Mouse (Mus musculus): ENCODE data around the gene D930048N14Rik. TPM values are rescaled to one million over a fixed set of nuclear protein-coding genes. Genes with fewer than 3 reads are reported as not detected.

The D930048N14Rik gene
- total and polyA plus RNA-seq, 3 experiments: 0.38 to 1.5 (median 0.81) TPM

DNA sequence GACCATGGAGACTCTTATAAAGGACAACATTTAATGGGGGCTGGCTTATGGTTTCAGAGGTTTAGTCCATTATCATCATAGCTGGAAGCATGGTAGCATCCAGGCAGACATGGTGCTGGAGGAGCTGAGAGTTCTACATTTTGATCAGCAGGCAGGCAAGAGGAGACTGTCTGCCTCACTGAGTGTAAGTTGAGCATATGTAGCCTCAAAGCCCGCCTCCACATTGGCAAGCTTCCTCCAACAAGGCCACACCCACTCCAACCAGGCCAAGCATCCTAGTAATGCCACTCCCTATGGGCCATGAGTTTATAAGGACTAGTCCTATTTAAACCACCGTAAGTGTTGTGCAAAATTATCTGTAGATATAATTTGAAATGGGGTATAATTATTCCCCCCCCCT is 20.6 kb downstream of the D930048N14Rik start:
- no peak overlapping the region for H3K9ac ChIP-seq (ENCODE audit: insufficient read depth, low read depth)
- H3K27ac ChIP-seq (ENCODE audit: insufficient read depth, low read depth): no peak overlapping the region
- no peaks in the 10 kb centered on the region for H3K79me2 ChIP-seq (replicated peaks; ENCODE audit: control insufficient read depth, extremely low read depth, insufficient read depth, poor library complexity, severe bottlenecking)
- no peak overlapping the region for H3K4me3 ChIP-seq (replicated peaks in 1 of 3; ENCODE audit: low read depth in 2 of 3, low read length in 2 of 3, poor library complexity in 1 of 3)
- in situ Hi-C loops (cut with MboI; ENCODE audit: low pct_ligation_motif_present, low pct_unique_long_range_greater_than_20kb, low sequenced_read_pairs) (no loop called here), dilution Hi-C loops (cut with MboI; ENCODE audit: extremely low pct_ligation_motif_present, extremely low pct_unique_long_range_greater_than_20kb, low sequenced_read_pairs) (no loop called here)
- H3K36me3 ChIP-seq (replicated peaks in 1 of 2; ENCODE audit: control insufficient read depth in 1 of 2, insufficient read depth in 1 of 2, low read length in 1 of 2): no peaks in the 10 kb centered on the region
- peaks cover 0 to 9% of the 10 kb centered on the region in 2 experiments; a peak in 2 of 4 replicates for H3K4me1 ChIP-seq (ENCODE audit: control insufficient read depth in 1 of 2, insufficient read depth in 2 of 2)
- no peak for TF ChIP-seq JUND (conservative IDR thresholded peaks at IDR 0.05; ENCODE audit: low read depth, low read length)
- TF ChIP-seq ZC3H11A (IDR thresholded peaks at IDR 0.05; ENCODE audit: low read depth, low read length): no peak
- no peak for TF ChIP-seq JUN (IDR thresholded peaks at IDR 0.05; ENCODE audit: insufficient read depth, low read depth, low read length)
- TF ChIP-seq USF2 (conservative IDR thresholded peaks at IDR 0.05; ENCODE audit: low read depth, low read length): no peak
- no peak for TF ChIP-seq USF1 (IDR thresholded peaks at IDR 0.05; ENCODE audit: low read depth, low read length)
- no peak for TF ChIP-seq RAD21 (IDR thresholded peaks at IDR 0.05; ENCODE audit: low read depth, low read length)
- no peak for TF ChIP-seq MAX (IDR thresholded peaks at IDR 0.05; ENCODE audit: low read length)
- DNase-seq (ENCODE audit: extremely low read depth): no peak
- no peak overlapping the region for H3K4me2 ChIP-seq (ENCODE audit: insufficient read depth, low read depth, poor library complexity, severe bottlenecking)
- no peaks in the 10 kb centered on the region for H3K27me3 ChIP-seq (replicated peaks)
- H3K9me3 ChIP-seq (replicated peaks; ENCODE audit: low read length): no peaks in the 10 kb centered on the region

DNA sequence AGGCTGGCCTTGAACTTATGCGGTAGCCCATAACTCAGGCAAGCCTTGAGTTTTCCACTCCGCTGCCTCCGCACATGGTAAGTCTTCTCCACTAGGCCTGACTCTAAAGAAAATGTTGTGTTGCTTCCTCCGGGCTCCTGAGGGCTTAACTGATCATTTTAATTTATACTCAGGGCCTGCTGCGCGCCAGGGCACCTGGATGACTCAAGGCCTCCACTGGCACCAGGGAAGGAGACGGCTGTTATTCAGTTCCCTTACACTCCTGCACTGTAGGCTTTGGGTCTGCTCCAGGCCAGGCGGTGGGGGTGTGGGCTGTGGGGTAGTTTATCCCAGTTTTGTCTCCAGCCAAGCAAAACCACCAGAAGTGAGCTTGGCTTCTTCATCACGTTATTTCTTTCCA is 22.5 kb downstream of the D930048N14Rik start:
- no peak for TF ChIP-seq EP300 (IDR thresholded peaks at IDR 0.05; ENCODE audit: low read length)
- TF ChIP-seq PAX5 (IDR thresholded peaks at IDR 0.05; ENCODE audit: low read length): no peak
- no peak for TF ChIP-seq NELFE (IDR thresholded peaks at IDR 0.05; ENCODE audit: low read depth, low read length)
- no peak for TF ChIP-seq TBP (conservative IDR thresholded peaks at IDR 0.05; ENCODE audit: low read depth, low read length)
- no peak for TF ChIP-seq CHD1 (IDR thresholded peaks at IDR 0.05; ENCODE audit: low read depth, low read length)
- TF ChIP-seq RCOR1 (conservative IDR thresholded peaks at IDR 0.05; ENCODE audit: low read depth, low read length): no peak
- TF ChIP-seq RAD21 (IDR thresholded peaks at IDR 0.05; ENCODE audit: low read depth, low read length): no peak
- no peak for TF ChIP-seq MXI1 (IDR thresholded peaks at IDR 0.05; ENCODE audit: low read depth, low read length)
- TF ChIP-seq CHD2 (IDR thresholded peaks at IDR 0.05; ENCODE audit: low read length): no peak
- TF ChIP-seq TCF12 (IDR thresholded peaks at IDR 0.05; ENCODE audit: low read depth, low read length): no peak
- no peak for TF ChIP-seq ZNF384 (IDR thresholded peaks at IDR 0.05; ENCODE audit: low read depth, low read length)
- no peak for TF ChIP-seq CTCF (conservative IDR thresholded peaks at IDR 0.05 in 1 of 2, IDR thresholded peaks at IDR 0.05 in 1 of 2; ENCODE audit: low read depth in 2 of 2, low read length in 2 of 2)
- TF ChIP-seq ZKSCAN1 (IDR thresholded peaks at IDR 0.05; ENCODE audit: borderline replicate concordance, low read depth, low read length): no peak
- no peak for TF ChIP-seq JUN (IDR thresholded peaks at IDR 0.05; ENCODE audit: insufficient read depth, low read depth, low read length)
- no peak for TF ChIP-seq ELF1 (IDR thresholded peaks at IDR 0.05; ENCODE audit: low read depth, low read length)
- Histone ChIP-seq H3K27me3 (replicated peaks) (no peaks in the 10 kb centered on the region), H3K79me2 (replicated peaks; ENCODE audit: control insufficient read depth, extremely low read depth, insufficient read depth, poor library complexity, severe bottlenecking) (no peaks in the 10 kb centered on the region), H3K9me3 (replicated peaks; ENCODE audit: low read length) (no peaks in the 10 kb centered on the region), H3K4me2 (ENCODE audit: insufficient read depth, low read depth, poor library complexity, severe bottlenecking) (no peak overlapping the region), H3K4me3 (replicated peaks in 1 of 3; ENCODE audit: low read depth in 2 of 3, low read length in 2 of 3, poor library complexity in 1 of 3) (no peak overlapping the region), H3K9ac (ENCODE audit: insufficient read depth, low read depth) (no peak overlapping the region), H3K4me1 (ENCODE audit: control insufficient read depth in 1 of 2, insufficient read depth in 2 of 2) (peaks cover 0 to 9% of the 10 kb centered on the region in 2 experiments; a peak in 2 of 4 replicates), H3K27ac (ENCODE audit: insufficient read depth, low read depth) (no peak overlapping the region), H3K36me3 (replicated peaks in 1 of 2; ENCODE audit: control insufficient read depth in 1 of 2, insufficient read depth in 1 of 2, low read length in 1 of 2) (no peaks in the 10 kb centered on the region)
- DNase-seq (ENCODE audit: extremely low read depth): no peak
- dilution Hi-C loops (cut with MboI; ENCODE audit: extremely low pct_ligation_motif_present, extremely low pct_unique_long_range_greater_than_20kb, low sequenced_read_pairs) (no loop called here), in situ Hi-C loops (cut with MboI; ENCODE audit: low pct_ligation_motif_present, low pct_unique_long_range_greater_than_20kb, low sequenced_read_pairs) (no loop called here)
